16 mouse cellular contexts compared by ENCODE assay signal in genomic region chr4:88338130-88338529, GRCm38 (mm10).
DNase-seq lines count a peak whose midpoint lies in the region; ATAC-seq and TF ChIP-seq lines count a peak whose summit lies in the region.
"Had no signal": no experiment of that assay in that cellular context is flagged by ENCODE, and none has a peak within 500 bp of the region (broad histone marks: within the 10 kb centered on the region; RNA-seq: fewer than 3 reads in every experiment).

No protein-coding gene starts in this region.

- H3K27ac ChIP-seq in forebrain, embryonic 14.5 days (ENCODE audit: low read depth, low read length): 0 out of 2 replicates have a peak overlapping the region, but pooled peaks have one; percentile 48
- H3K27ac ChIP-seq in hindbrain, postnatal 0 days: no peak overlapping the region
- H3K27ac ChIP-seq: embryonic facial prominence, embryonic 15.5 days; heart, adult 2 months; liver, embryonic 14.5 days had no signal

- no peaks in the 10 kb centered on the region for H3K27me3 ChIP-seq in forebrain, embryonic 14.5 days (replicated peaks; ENCODE audit: control insufficient read depth, insufficient read depth, low read length)
- no peaks in the 10 kb centered on the region for H3K27me3 ChIP-seq in hindbrain, postnatal 0 days (ENCODE audit: insufficient read depth, low read length)
- H3K27me3 ChIP-seq: embryonic facial prominence, embryonic 15.5 days had no signal

- H3K36me3 ChIP-seq in forebrain, embryonic 14.5 days (ENCODE audit: control insufficient read depth, insufficient read depth, low read length): no peaks in the 10 kb centered on the region
- H3K36me3 ChIP-seq in hindbrain, postnatal 0 days (ENCODE audit: insufficient read depth, low read length): no peaks in the 10 kb centered on the region
- H3K36me3 ChIP-seq: embryonic facial prominence, embryonic 15.5 days had no signal

- no peak for TF ChIP-seq CTCF in hindbrain, postnatal 0 days (IDR thresholded peaks at IDR 0.05; ENCODE audit: low read depth)

- peak; percentile 11 to 20 for DNase-seq in kidney, postnatal 4 days
- DNase-seq in kidney, adult 9 months: no peak
- peak; percentile 67 for DNase-seq in forebrain, embryonic 14.5 days (ENCODE audit: low spot score)
- peak; percentile 35 for DNase-seq in hindbrain, postnatal 0 days (ENCODE audit: low spot score)
- peak; percentile 38 for DNase-seq in retina, embryonic 14.5 days (ENCODE audit: low spot score)
- DNase-seq in adrenal gland, postnatal 14 days: no peak
- no peak for DNase-seq in spleen, postnatal 4 days (ENCODE audit: low spot score in 2 of 2)
- DNase-seq: adrenal gland, adult 2 months; B cell, adult 2 months; cerebellum, adult 9-11 months; heart, adult 2 months; kidney, adult 18-20 months; thymus, postnatal 4 days had no signal

- WGBS in forebrain, embryonic 14.5 days: 15% methylated on average over 5 of the region's 5 CpGs
- 36% methylated on average over 5 of the region's 5 CpGs for WGBS in hindbrain, postnatal 0 days

- no peak overlapping the region for H3K4me3 ChIP-seq in forebrain, embryonic 14.5 days (ENCODE audit: low read depth, low read length)
- no peak overlapping the region for H3K4me3 ChIP-seq in hindbrain, postnatal 0 days (ENCODE audit: low read length)
- H3K4me3 ChIP-seq: embryonic facial prominence, embryonic 15.5 days; heart, adult 2 months had no signal

- no peak overlapping the region for H3K4me2 ChIP-seq in forebrain, embryonic 14.5 days (ENCODE audit: low read length)
- no peak overlapping the region for H3K4me2 ChIP-seq in hindbrain, postnatal 0 days (ENCODE audit: low read depth, low read length)
- H3K4me2 ChIP-seq: embryonic facial prominence, embryonic 15.5 days had no signal

- no peaks in the 10 kb centered on the region for H3K9me3 ChIP-seq in forebrain, embryonic 14.5 days (replicated peaks; ENCODE audit: control insufficient read depth, low read length)
- no peaks in the 10 kb centered on the region for H3K9me3 ChIP-seq in hindbrain, postnatal 0 days (ENCODE audit: low read length)
- H3K9me3 ChIP-seq: embryonic facial prominence, embryonic 15.5 days had no signal

- H3K9ac ChIP-seq in forebrain, embryonic 14.5 days (ENCODE audit: low read length): no peak overlapping the region
- H3K9ac ChIP-seq in hindbrain, postnatal 0 days (replicated peaks; ENCODE audit: low read length): no peak overlapping the region
- H3K9ac ChIP-seq: embryonic facial prominence, embryonic 15.5 days; liver, embryonic 14.5 days had no signal

- H3K4me1 ChIP-seq in forebrain, embryonic 14.5 days (ENCODE audit: control insufficient read depth, insufficient read depth, low read length): peaks cover 15% of the 10 kb centered on the region
- H3K4me1 ChIP-seq in hindbrain, postnatal 0 days (ENCODE audit: insufficient read depth, low read length): no peaks in the 10 kb centered on the region

- ATAC-seq in forebrain, embryonic 14.5 days: peak; percentile 81
- ATAC-seq in hindbrain, postnatal 0 days: peak; percentile 82
- no peak for ATAC-seq in erythroid progenitor cell, adult 5-6 weeks (replicated peaks; ENCODE audit: low FRiP score, poor library complexity, severe bottlenecking)

Comparison
In these comparisons a context has a peak if more than half of its experiments do, and no peak if none do; other contexts are left out.
1. DNase-seq: peak in kidney, postnatal 4 days (2 of 2), forebrain, embryonic 14.5 days (single experiment), hindbrain, postnatal 0 days (single experiment) and retina, embryonic 14.5 days (single experiment); none in kidney, adult 9 months (single experiment), adrenal gland, postnatal 14 days (single experiment) and spleen, postnatal 4 days (0 of 2).